Mouse (Mus musculus): ENCODE results near the gene 9130019O22Rik. TPM values are rescaled to one million over a fixed set of nuclear protein-coding genes. Genes with fewer than 3 reads are reported as not detected.

Gene 9130019O22Rik
- polyA plus RNA-seq, 1 experiment from 2014 or later = 6.7 TPM

- no peaks in the 10 kb centered on the region for H3K4me1 ChIP-seq (replicated peaks)
- no peaks in the 10 kb centered on the region for H3K9me3 ChIP-seq
- no peak for ATAC-seq (ENCODE audit: insufficient number of reproducible peaks, insufficient read depth, low FRiP score, low TSS enrichment, low read depth)
- H3K27ac ChIP-seq = no peak overlapping the region
- H3K4me3 ChIP-seq (replicated peaks) = no peak overlapping the region
- H3K27me3 ChIP-seq = no peaks in the 10 kb centered on the region
- H3K4me2 ChIP-seq = no peak overlapping the region
- peaks cover 23% of the 10 kb centered on the region for H3K36me3 ChIP-seq
- WGBS = 77% methylated on average over 4 of the region's 4 CpGs
- no peak overlapping the region for H3K9ac ChIP-seq (replicated peaks)
These were observed 49.3 kb downstream of the 9130019O22Rik start for GRCm38 (mm10) chr7:127337636-127338035.

- H3K27ac ChIP-seq = no peak overlapping the region
These were observed 51.4 kb downstream of the 9130019O22Rik start for GRCm38 (mm10) chr7:127335604-127336003.

GRCm38 (mm10) chr7:127333240-127333639, 53.7 kb downstream of the 9130019O22Rik start:
- H3K4me3 ChIP-seq (replicated peaks) = no peak overlapping the region

More at GRCm38 (mm10) chr7:127335604-127336003, 51.4 kb downstream of the 9130019O22Rik start:
- WGBS = 90% methylated on average over 4 of the region's 4 CpGs
- no peaks in the 10 kb centered on the region for H3K27me3 ChIP-seq
- no peak overlapping the region for H3K4me2 ChIP-seq
- no peaks in the 10 kb centered on the region for H3K9me3 ChIP-seq
- H3K4me3 ChIP-seq (replicated peaks) = no peak overlapping the region
- H3K9ac ChIP-seq (replicated peaks) = no peak overlapping the region
- H3K4me1 ChIP-seq (replicated peaks) = no peaks in the 10 kb centered on the region
- H3K36me3 ChIP-seq = 0 out of 2 replicates have a peak, but pooled peaks cover 4% of the 10 kb centered on the region
- no peak for ATAC-seq (ENCODE audit: insufficient number of reproducible peaks, insufficient read depth, low FRiP score, low TSS enrichment, low read depth)

More at GRCm38 (mm10) chr7:127333240-127333639, 53.7 kb downstream of the 9130019O22Rik start:
- Histone ChIP-seq H3K4me1 (replicated peaks) (no peaks in the 10 kb centered on the region), H3K27me3 (no peaks in the 10 kb centered on the region), H3K27ac (no peak overlapping the region), H3K9ac (replicated peaks) (no peak overlapping the region), H3K36me3 (no peaks in the 10 kb centered on the region), H3K4me2 (no peak overlapping the region), H3K9me3 (no peaks in the 10 kb centered on the region)
- WGBS = 89% methylated on average over 6 of the region's 6 CpGs
- no peak for ATAC-seq (ENCODE audit: insufficient number of reproducible peaks, insufficient read depth, low FRiP score, low TSS enrichment, low read depth)

Other genes starting within 250 kb of the 9130019O22Rik start
- 0.26 TPM in 1 of 2 replicates, not detected in the other for gene Spn, start 249.3 kb downstream of the 9130019O22Rik start, polyA plus RNA-seq (2016; fragmentation: Nextera tagmentation; extraction: Ambion mirVana)
- gene Cd2bp2, start 191.1 kb downstream of the 9130019O22Rik start, polyA plus RNA-seq (2016; fragmentation: Nextera tagmentation; extraction: Ambion mirVana) = 86.5 and 91.8 TPM in 2 replicates
- gene Tbc1d10b, start 178.7 kb downstream of the 9130019O22Rik start, polyA plus RNA-seq (2016; fragmentation: Nextera tagmentation; extraction: Ambion mirVana) = 40.9 and 45.3 TPM in 2 replicates
- gene Mylpf, start 178.3 kb downstream of the 9130019O22Rik start, polyA plus RNA-seq (2016; fragmentation: Nextera tagmentation; extraction: Ambion mirVana) = 142 and 145 TPM in 2 replicates
- gene Zfp553, start 154.1 kb downstream of the 9130019O22Rik start, polyA plus RNA-seq (2016; fragmentation: Nextera tagmentation; extraction: Ambion mirVana) = 61.9 and 65.5 TPM in 2 replicates
- 34.1 and 35.9 TPM in 2 replicates for gene Sept1, start 154.0 kb downstream of the 9130019O22Rik start, polyA plus RNA-seq (2016; fragmentation: Nextera tagmentation; extraction: Ambion mirVana)
- gene Zfp771, start 142.9 kb downstream of the 9130019O22Rik start, polyA plus RNA-seq (2016; fragmentation: Nextera tagmentation; extraction: Ambion mirVana) = 79.5 and 84.1 TPM in 2 replicates
- 219 and 224 TPM in 2 replicates for gene Dctpp1, start 126.5 kb downstream of the 9130019O22Rik start, polyA plus RNA-seq (2016; fragmentation: Nextera tagmentation; extraction: Ambion mirVana)
- gene Sephs2, start 113.1 kb downstream of the 9130019O22Rik start, polyA plus RNA-seq (2016; fragmentation: Nextera tagmentation; extraction: Ambion mirVana) = 89.5 and 92.3 TPM in 2 replicates
- 0.39 and 0.59 TPM in 2 replicates for gene Itgal, start 90.9 kb downstream of the 9130019O22Rik start, polyA plus RNA-seq (2016; fragmentation: Nextera tagmentation; extraction: Ambion mirVana)
- gene Zfp768, start 41.6 kb downstream of the 9130019O22Rik start, polyA plus RNA-seq (2016; fragmentation: Nextera tagmentation; extraction: Ambion mirVana) = 21.0 and 22.6 TPM in 2 replicates
- gene Zfp747, start 11.1 kb downstream of the 9130019O22Rik start, polyA plus RNA-seq (2016; fragmentation: Nextera tagmentation; extraction: Ambion mirVana) = 9.2 and 10.1 TPM in 2 replicates
- gene E430018J23Rik, start 6.5 kb upstream of the 9130019O22Rik start, polyA plus RNA-seq (2016; fragmentation: Nextera tagmentation; extraction: Ambion mirVana) = 6.4 and 7.0 TPM in 2 replicates
- 7.0 and 8.3 TPM in 2 replicates for gene Zfp764, start 19.7 kb upstream of the 9130019O22Rik start, polyA plus RNA-seq (2016; fragmentation: Nextera tagmentation; extraction: Ambion mirVana)
- 29.4 and 31.3 TPM in 2 replicates for gene Zfp688, start 34.9 kb upstream of the 9130019O22Rik start, polyA plus RNA-seq (2016; fragmentation: Nextera tagmentation; extraction: Ambion mirVana)
- 16.8 and 17.8 TPM in 2 replicates for gene Zfp689, start 62.0 kb upstream of the 9130019O22Rik start, polyA plus RNA-seq (2016; fragmentation: Nextera tagmentation; extraction: Ambion mirVana)
- 41.0 and 43.7 TPM in 2 replicates for gene Prr14, start 72.4 kb upstream of the 9130019O22Rik start, polyA plus RNA-seq (2016; fragmentation: Nextera tagmentation; extraction: Ambion mirVana)
- 11.7 and 13.0 TPM in 2 replicates for gene Fbrs, start 92.0 kb upstream of the 9130019O22Rik start, polyA plus RNA-seq (2016; fragmentation: Nextera tagmentation; extraction: Ambion mirVana)
- 77.2 and 79.4 TPM in 2 replicates for gene Srcap, start 124.8 kb upstream of the 9130019O22Rik start, polyA plus RNA-seq (2016; fragmentation: Nextera tagmentation; extraction: Ambion mirVana)
- gene Gm42715, start 132.4 kb upstream of the 9130019O22Rik start, polyA plus RNA-seq (2016; fragmentation: Nextera tagmentation; extraction: Ambion mirVana) = 15.9 and 18.0 TPM in 2 replicates
- gene Tmem265, start 174.2 kb upstream of the 9130019O22Rik start, polyA plus RNA-seq (2016; fragmentation: Nextera tagmentation; extraction: Ambion mirVana) = 5.3 and 8.1 TPM in 2 replicates
- gene Phkg2, start 186.2 kb upstream of the 9130019O22Rik start, polyA plus RNA-seq (2016; fragmentation: Nextera tagmentation; extraction: Ambion mirVana) = 40.4 and 42.2 TPM in 2 replicates
- 12.1 and 13.1 TPM in 2 replicates for gene Ccdc189, start 201.4 kb upstream of the 9130019O22Rik start, polyA plus RNA-seq (2016; fragmentation: Nextera tagmentation; extraction: Ambion mirVana)
- 61.6 and 66.6 TPM in 2 replicates for gene Rnf40, start 201.6 kb upstream of the 9130019O22Rik start, polyA plus RNA-seq (2016; fragmentation: Nextera tagmentation; extraction: Ambion mirVana)
- gene Zfp629, start 228.6 kb upstream of the 9130019O22Rik start, polyA plus RNA-seq (2016; fragmentation: Nextera tagmentation; extraction: Ambion mirVana) = 26.1 and 30.1 TPM in 2 replicates